Mouse (Mus musculus) ZHBTc4 (cell line): Measurements from ENCODE around the gene Tfeb.

Source experiments
- DNase-seq: peaks from one replicate; pipeline ENCODE4 v3.0.0-alpha.2; 2011; ENCODE audit warnings: low read depth, low spot score

Gene Tfeb

GRCm38 (mm10) chr17:47753130-47753775 is 16.4 kb downstream of the Tfeb start:
- DNase-seq: no peak

GRCm38 (mm10) chr17:47754246-47754645 is 17.4 kb downstream of the Tfeb start:
- DNase-seq: no peak

GRCm38 (mm10) chr17:47756366-47756765 is 19.5 kb downstream of the Tfeb start:
- DNase-seq: no peak

- no peak for DNase-seq
Measured at GRCm38 (mm10) chr17:47757056-47757610, 20.3 kb downstream of the Tfeb start.

GRCm38 (mm10) chr17:47759702-47760410 is 23.0 kb downstream of the Tfeb start:
- DNase-seq: no peak

GRCm38 (mm10) chr17:47762028-47762427 is 25.2 kb downstream of the Tfeb start:
- no peak for DNase-seq

- no peak for DNase-seq
Measured at GRCm38 (mm10) chr17:47762518-47763340, 25.9 kb downstream of the Tfeb start.

- DNase-seq: no peak
Measured at GRCm38 (mm10) chr17:47765986-47766385, 29.2 kb downstream of the Tfeb start.

- no peak for DNase-seq
Measured at GRCm38 (mm10) chr17:47766407-47767043, 29.7 kb downstream of the Tfeb start.

GRCm38 (mm10) chr17:47767081-47767455 is 30.2 kb downstream of the Tfeb start:
- DNase-seq: no peak

- DNase-seq: no peak
Measured at GRCm38 (mm10) chr17:47767456-47768141, 30.8 kb downstream of the Tfeb start.

GRCm38 (mm10) chr17:47768707-47769276 is 32.0 kb downstream of the Tfeb start:
- DNase-seq: peak; percentile 42

GRCm38 (mm10) chr17:47769389-47770299 is 32.8 kb downstream of the Tfeb start:
- no peak for DNase-seq

- DNase-seq: no peak
Measured at GRCm38 (mm10) chr17:47773604-47774003, 36.8 kb downstream of the Tfeb start.

GRCm38 (mm10) chr17:47777141-47777540 is 40.3 kb downstream of the Tfeb start:
- no peak for DNase-seq

GRCm38 (mm10) chr17:47780470-47780869 is 43.6 kb downstream of the Tfeb start:
- DNase-seq: no peak

- peak; percentile 88 for DNase-seq
Measured at GRCm38 (mm10) chr17:47782486-47782885, 45.7 kb downstream of the Tfeb start.

- DNase-seq: no peak
Measured at GRCm38 (mm10) chr17:47783445-47784223, 46.8 kb downstream of the Tfeb start.

GRCm38 (mm10) chr17:47784411-47784810 is 47.6 kb downstream of the Tfeb start:
- no peak for DNase-seq
